In the genomic region with DNA sequence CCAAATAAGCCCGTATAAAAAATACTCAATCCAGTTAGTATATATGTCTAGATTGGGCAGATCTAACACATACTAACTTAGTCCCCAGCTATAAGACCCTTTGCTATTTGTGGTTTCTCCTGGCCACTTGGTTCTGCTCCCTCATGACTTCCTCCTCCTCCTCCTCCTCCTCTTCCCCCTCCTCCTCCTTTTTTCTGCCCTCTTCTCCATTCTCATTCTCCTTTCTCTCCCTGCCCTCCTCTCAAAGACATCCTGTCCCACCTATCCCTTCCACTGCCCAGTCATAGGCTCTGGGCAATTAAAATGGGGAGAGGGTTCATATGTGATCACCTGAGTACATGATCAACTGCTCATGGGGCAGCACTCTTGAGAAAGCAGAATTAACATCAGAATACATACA, we compare ENCODE assay signal across 21 mouse cellular contexts. TPM values are rescaled to one million over a fixed set of nuclear protein-coding genes. Genes with fewer than 3 reads are reported as not detected.
DNase-seq lines count a peak whose midpoint lies in the region; ATAC-seq and TF ChIP-seq lines count a peak whose summit lies in the region.
"Had no signal": no experiment of that assay in that cellular context is flagged by ENCODE, and none has a peak within 500 bp of the region (broad histone marks: within the 10 kb centered on the region; RNA-seq: fewer than 3 reads in every experiment).

No protein-coding gene starts in this region.

- 52% methylated on average over 1 of the region's 1 CpGs for WGBS in heart, embryonic 14.5 days
- 24% methylated on average over 1 of the region's 1 CpGs for WGBS in liver, postnatal 0 days (ENCODE audit: insufficient replicate concordance)
- 8% methylated on average over 1 of the region's 1 CpGs for WGBS in liver, embryonic 12.5 days (ENCODE audit: insufficient replicate concordance)

- peaks cover 34% of the 10 kb centered on the region for H3K36me3 ChIP-seq in heart, embryonic 14.5 days (ENCODE audit: control insufficient read depth, insufficient read depth, low read length)
- H3K36me3 ChIP-seq in liver, postnatal 0 days (replicated peaks; ENCODE audit: insufficient read depth, low read length), result peaks cover 11% of the 10 kb centered on the region
- peaks cover 28% of the 10 kb centered on the region for H3K36me3 ChIP-seq in liver, embryonic 12.5 days

- H3K9me3 ChIP-seq in heart, embryonic 14.5 days (ENCODE audit: control insufficient read depth, low read length), result no peaks in the 10 kb centered on the region
- H3K9me3 ChIP-seq in liver, postnatal 0 days (ENCODE audit: low read length), result no peaks in the 10 kb centered on the region
- H3K9me3 ChIP-seq in liver, embryonic 12.5 days (replicated peaks), result no peaks in the 10 kb centered on the region
- H3K9me3 ChIP-seq: embryonic facial prominence, embryonic 12.5 days; limb, embryonic 13.5 days; midbrain, embryonic 15.5 days had no signal

- ATAC-seq in heart, embryonic 14.5 days (ENCODE audit: insufficient number of reproducible peaks, insufficient read depth, low FRiP score, low read depth), result no peak
- no peak for ATAC-seq in liver, postnatal 0 days
- ATAC-seq in liver, embryonic 12.5 days, result no peak
- ATAC-seq in CD4-positive, CD25-positive, alpha-beta regulatory T cell, adult 4 months, result peak; percentile 12
- ATAC-seq: forebrain, embryonic 14.5 days; hindbrain, embryonic 16.5 days; midbrain, embryonic 15.5 days had no signal

- no peak for DNase-seq in heart, postnatal 4 days
- DNase-seq in liver, postnatal 0 days, result no peak
- DNase-seq in frontal cortex, adult 2 months (ENCODE audit: extremely low spot score in 1 of 2, low spot score in 1 of 2), result no peak
- DNase-seq: adrenal gland, adult 2 months; cerebellum, adult 9-11 months; gastrocnemius, postnatal 14 days; kidney, adult 11 months; kidney, postnatal 10 days; layer of hippocampus, postnatal 36 days; right cerebral cortex, postnatal 25 days had no signal

- no peak for TF ChIP-seq EP300 in liver, postnatal 0 days (IDR thresholded peaks at IDR 0.05; ENCODE audit: low read depth)

- H3K27me3 ChIP-seq in heart, embryonic 14.5 days (ENCODE audit: control insufficient read depth, insufficient read depth, low read length), result no peaks in the 10 kb centered on the region
- H3K27me3 ChIP-seq in liver, postnatal 0 days (ENCODE audit: insufficient read depth, low read length), result no peaks in the 10 kb centered on the region
- no peaks in the 10 kb centered on the region for H3K27me3 ChIP-seq in liver, embryonic 12.5 days (replicated peaks)
- H3K27me3 ChIP-seq: embryonic facial prominence, embryonic 12.5 days; limb, embryonic 13.5 days; midbrain, embryonic 15.5 days had no signal

- no peak overlapping the region for H3K4me2 ChIP-seq in heart, embryonic 14.5 days (ENCODE audit: low read length)
- no peak overlapping the region for H3K4me2 ChIP-seq in liver, postnatal 0 days (ENCODE audit: low read depth, low read length)
- no peak overlapping the region for H3K4me2 ChIP-seq in liver, embryonic 12.5 days
- H3K4me2 ChIP-seq: embryonic facial prominence, embryonic 12.5 days; limb, embryonic 13.5 days; midbrain, embryonic 15.5 days had no signal

- H3K27ac ChIP-seq in heart, embryonic 14.5 days (replicated peaks in 1 of 2; ENCODE audit: control insufficient read depth in 1 of 2, insufficient read depth in 1 of 2, low read depth in 2 of 2, low read length in 2 of 2), result peak overlapping the region; percentile 1 to 39; a peak in 2 of 4 replicates
- peak overlapping the region; percentile 19; the same call in 1 of the 2 replicates for H3K27ac ChIP-seq in liver, postnatal 0 days (ENCODE audit: low read depth)
- H3K27ac ChIP-seq in liver, embryonic 12.5 days, result no peak overlapping the region; the same call in 1 of the 2 replicates
- peak overlapping the region; percentile 62 for H3K27ac ChIP-seq in bone marrow macrophage, adult 2 months (ENCODE audit: insufficient read depth, low read depth, low read length)
- H3K27ac ChIP-seq: embryonic facial prominence, embryonic 12.5 days; limb, embryonic 13.5 days; midbrain, embryonic 15.5 days had no signal

- TF ChIP-seq CTCF in liver, postnatal 0 days (IDR thresholded peaks at IDR 0.05; ENCODE audit: low read depth), result no peak
- no peak for TF ChIP-seq CTCF in bone marrow macrophage, adult 2 months (IDR thresholded peaks at IDR 0.05; ENCODE audit: low read depth, low read length)

- H3K9ac ChIP-seq in heart, embryonic 14.5 days (ENCODE audit: low read length), result no peak overlapping the region
- H3K9ac ChIP-seq in liver, postnatal 0 days (replicated peaks), result no peak overlapping the region
- H3K9ac ChIP-seq in liver, embryonic 12.5 days, result no peak overlapping the region
- H3K9ac ChIP-seq: embryonic facial prominence, embryonic 12.5 days; limb, embryonic 13.5 days; midbrain, embryonic 15.5 days had no signal

- no peak overlapping the region for H3K4me3 ChIP-seq in heart, embryonic 14.5 days (ENCODE audit: control insufficient read depth in 1 of 2, insufficient read depth in 1 of 2, low read depth in 1 of 2, low read length in 2 of 2)
- H3K4me3 ChIP-seq in liver, postnatal 0 days (ENCODE audit: low read depth, low read length), result no peak overlapping the region
- H3K4me3 ChIP-seq in liver, embryonic 12.5 days, result no peak overlapping the region
- H3K4me3 ChIP-seq in bone marrow macrophage, adult 2 months (ENCODE audit: insufficient read depth, low read length), result no peak overlapping the region
- H3K4me3 ChIP-seq: embryonic facial prominence, embryonic 12.5 days; erythroblast, embryonic 14.5 days; limb, embryonic 13.5 days; midbrain, embryonic 15.5 days; myocyte had no signal

- no peak for TF ChIP-seq POLR2A in bone marrow macrophage, adult 2 months (IDR thresholded peaks at IDR 0.05; ENCODE audit: borderline replicate concordance, low read depth, low read length)

- H3K4me1 ChIP-seq in heart, embryonic 14.5 days (ENCODE audit: control insufficient read depth in 2 of 2, insufficient read depth in 2 of 2, low read length in 2 of 2), result peaks cover 11 to 34% of the 10 kb centered on the region in 2 experiments
- peaks cover 8% of the 10 kb centered on the region for H3K4me1 ChIP-seq in liver, postnatal 0 days (ENCODE audit: insufficient read depth)
- H3K4me1 ChIP-seq in liver, embryonic 12.5 days, result peaks cover 27% of the 10 kb centered on the region
- peaks cover 26% of the 10 kb centered on the region for H3K4me1 ChIP-seq in bone marrow macrophage, adult 2 months (ENCODE audit: control insufficient read depth, insufficient read depth, low read length)
- H3K4me1 ChIP-seq: embryonic facial prominence, embryonic 12.5 days; limb, embryonic 13.5 days; midbrain, embryonic 15.5 days had no signal

RNA-seq across cellular contexts. Expression of a gene that starts 10.9 kb away (rescaled TPM):
- 82.3 TPM in 2 replicates for polyA plus RNA-seq in heart, embryonic 14.5 days (2014; fragmentation: Nextera tagmentation; extraction: Ambion mirVana)
- 10 to 100 TPM; 52.6 to 56.7 TPM for total RNA-seq in heart, postnatal 4 days (2021)
- polyA plus RNA-seq in liver, postnatal 0 days (2015; fragmentation: Nextera tagmentation; extraction: Ambion mirVana), result 27.5 and 27.8 TPM in 2 replicates
- 31.3 and 34.5 TPM in 2 replicates for polyA plus RNA-seq in liver, embryonic 12.5 days (2016; fragmentation: Nextera tagmentation; extraction: Ambion mirVana)
- polyA plus RNA-seq in CD4-positive, CD25-positive, alpha-beta regulatory T cell, adult 4 months (2017; shearing (Covaris generic)), result 10 to 100 TPM; 87.7 to 96.3 TPM
- polyA plus RNA-seq in bone marrow macrophage, adult 2 months (2012; ENCODE audit: insufficient read depth, insufficient read length, missing spikeins), result 63.4 and 65.9 TPM in 2 replicates
- polyA plus RNA-seq in frontal cortex, adult 2 months (2012; rRNA removed), result 28.1 and 31.4 TPM in 2 replicates
